Mouse (Mus musculus) neural tube, embryonic 13.5 days (tissue): ENCODE measurements at regions not wholly inside any gene's neighbourhood (a gene's known extent, or its start where the extent isn't known, plus 50 kb on each side); places are given as distances from the start of the nearest gene placed in this dataset.

Experiments used
- ATAC-seq: fragments of 200-750 bp; cut with Nextera tagmentation; 2 replicates; pipeline ENCODE4 v1.8.0; 2017; ENCODE audit warnings: low read depth, mild to moderate bottlenecking, moderate TSS enrichment, moderate library complexity
- H3K27ac ChIP-seq: fragments of 300-500 bp; sonication (generic); replicated peaks from 2 replicates; pipeline ENCODE4 v1.5.1; 2015; ENCODE audit warnings: moderate library complexity, mild to moderate bottlenecking, inconsistent platforms
- H3K27me3 ChIP-seq: fragments of 300-500 bp; sonication (generic); 2 replicates; pipeline ENCODE4 v1.6.1; 2015; ENCODE audit warnings: mild to moderate bottlenecking, inconsistent platforms
- H3K36me3 ChIP-seq: fragments of 300-500 bp; sonication (generic); 2 replicates; pipeline ENCODE4 v1.6.1; 2015; ENCODE audit warnings: mild to moderate bottlenecking, inconsistent platforms
- H3K4me1 ChIP-seq: fragments of 300-500 bp; sonication (generic); replicated peaks from 2 replicates; pipeline ENCODE4 v1.6.1; 2015; ENCODE audit warnings: inconsistent platforms
- H3K4me2 ChIP-seq: fragments of 300-500 bp; sonication (generic); 2 replicates; pipeline ENCODE4 v1.6.1; 2015; ENCODE audit warnings: inconsistent platforms, mild to moderate bottlenecking, moderate library complexity
- H3K4me3 ChIP-seq: fragments of 300-500 bp; sonication (generic); 2 replicates; pipeline ENCODE4 v1.5.1; 2015; ENCODE audit warnings: mild to moderate bottlenecking, inconsistent platforms
- H3K9ac ChIP-seq: fragments of 300-500 bp; sonication (generic); 2 replicates; pipeline ENCODE4 v1.6.1; 2015; ENCODE audit warnings: moderate library complexity, mild to moderate bottlenecking, inconsistent platforms
- H3K9me3 ChIP-seq: fragments of 300-500 bp; sonication (generic); 2 replicates; pipeline ENCODE4 v1.6.1; 2016; ENCODE audit warnings: inconsistent platforms
- WGBS: fragments of 180-500 bp; shearing (Covaris S2); methylation state at CpG from one replicate; pipeline ENCODE4 v1.1.7; 2015; 5-methylcytosine and 5-hydroxymethylcytosine counted together

DNA sequence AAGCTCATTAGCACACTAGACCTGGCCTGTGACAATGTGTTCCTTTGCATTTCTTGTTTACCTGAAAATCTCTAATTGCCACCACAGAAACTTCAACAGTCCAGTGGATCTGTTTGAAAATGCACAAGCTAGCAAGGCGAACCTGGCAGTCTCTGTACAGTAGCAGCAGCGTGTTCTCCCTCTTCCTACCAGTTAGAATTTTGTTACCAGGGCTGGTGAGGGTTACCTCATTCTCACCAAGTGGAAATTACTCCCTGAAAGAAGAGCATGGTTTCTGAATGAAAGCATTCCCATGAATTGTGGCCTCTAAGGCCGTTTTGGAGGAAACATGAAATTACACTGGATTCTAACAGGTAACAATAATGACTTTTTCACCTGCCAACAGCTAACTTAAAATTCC is 374.6 kb downstream of the Nr2f2 start:
- H3K9me3 ChIP-seq: no peaks in the 10 kb centered on the region
- H3K36me3 ChIP-seq: no peaks in the 10 kb centered on the region
- peak overlapping the region; percentile 60; the same call in 1 of the 2 replicates for H3K9ac ChIP-seq
- ATAC-seq: no peak
- peak overlapping the region; percentile 55 for H3K4me2 ChIP-seq
- peak overlapping the region; percentile 30; the same call in 1 of the 2 replicates for H3K4me3 ChIP-seq
- 18% methylated on average over 3 of the region's 3 CpGs for WGBS
- H3K4me1 ChIP-seq: peaks cover 16% of the 10 kb centered on the region
- no peak overlapping the region; the same call in 1 of the 2 replicates for H3K27ac ChIP-seq
- peaks cover 83% of the 10 kb centered on the region for H3K27me3 ChIP-seq

DNA sequence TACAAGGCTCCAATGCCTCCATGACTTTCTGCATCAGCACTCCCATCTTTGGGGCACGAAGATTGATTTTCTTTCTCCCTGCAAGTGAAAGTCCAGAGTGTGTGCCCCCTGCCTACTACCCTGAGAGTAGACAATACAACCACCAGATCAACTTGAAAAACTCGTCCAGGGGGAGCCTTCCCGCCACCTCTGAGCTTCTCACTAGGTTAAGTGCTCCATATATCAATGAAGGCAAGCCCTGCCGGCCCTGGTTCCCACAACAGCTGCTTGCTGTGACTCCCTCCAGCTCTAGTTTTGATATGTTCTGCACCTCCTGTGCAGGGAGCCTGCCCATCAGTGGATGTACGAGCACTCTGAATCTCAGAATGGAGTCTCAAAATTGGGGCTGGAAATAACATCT is 377.8 kb downstream of the Nr2f2 start:
- no peak overlapping the region for H3K9ac ChIP-seq
- no peak overlapping the region for H3K27ac ChIP-seq
- WGBS: 10% methylated on average over 5 of the region's 5 CpGs
- H3K9me3 ChIP-seq: no peaks in the 10 kb centered on the region
- H3K27me3 ChIP-seq: peaks cover 84% of the 10 kb centered on the region
- H3K4me2 ChIP-seq: no peak overlapping the region
- H3K4me3 ChIP-seq: no peak overlapping the region
- H3K4me1 ChIP-seq: peaks cover 16% of the 10 kb centered on the region
- no peaks in the 10 kb centered on the region for H3K36me3 ChIP-seq
- ATAC-seq: no peak

DNA sequence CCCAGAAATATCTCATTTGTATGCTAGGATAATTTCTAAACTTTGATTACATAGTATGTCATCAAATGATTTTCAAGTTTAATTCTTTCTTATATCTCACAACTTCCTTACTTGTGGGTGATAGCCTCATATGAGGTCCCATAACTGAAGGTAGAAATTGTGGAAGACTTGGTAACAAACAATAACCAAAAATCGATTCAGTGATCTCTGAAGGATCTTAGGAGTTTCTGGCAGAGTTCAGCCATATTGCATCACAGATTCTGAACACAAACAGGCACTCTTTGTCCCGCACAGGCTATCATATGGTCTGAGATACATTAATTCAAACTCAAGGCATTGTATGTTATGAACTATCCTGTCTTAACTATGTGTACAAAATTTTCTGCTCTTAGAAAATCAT is 385.2 kb downstream of the Nr2f2 start:
- no peaks in the 10 kb centered on the region for H3K9me3 ChIP-seq
- no peak overlapping the region for H3K4me3 ChIP-seq
- no peaks in the 10 kb centered on the region for H3K36me3 ChIP-seq
- no peak overlapping the region for H3K9ac ChIP-seq
- peaks cover 46% of the 10 kb centered on the region for H3K27me3 ChIP-seq
- no peak overlapping the region for H3K27ac ChIP-seq
- H3K4me1 ChIP-seq: no peaks in the 10 kb centered on the region
- no peak overlapping the region for H3K4me2 ChIP-seq
- WGBS: 81% methylated on average over 2 of the region's 2 CpGs
- ATAC-seq: no peak

DNA sequence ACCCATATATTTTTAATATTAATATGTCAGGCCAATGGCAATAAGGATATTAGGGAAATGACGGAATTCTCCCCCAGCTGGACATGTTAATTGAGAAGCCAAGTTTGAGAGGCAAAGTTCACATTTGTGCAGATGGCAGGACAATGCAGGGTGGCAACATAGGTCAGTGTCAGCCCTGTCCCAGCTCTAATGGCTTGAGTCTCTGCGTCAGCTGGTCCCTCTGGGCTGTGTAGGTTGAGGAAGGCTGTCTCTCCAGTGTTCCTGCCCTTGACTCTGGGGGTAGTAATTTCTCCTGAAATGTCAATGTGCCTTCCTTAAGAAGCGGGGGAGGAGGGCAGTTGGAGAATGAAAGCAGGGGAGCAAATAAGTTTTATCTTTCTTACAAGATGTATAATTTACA is 390.2 kb downstream of the Nr2f2 start:
- H3K4me2 ChIP-seq: no peak overlapping the region
- WGBS: 53% methylated on average over 3 of the region's 3 CpGs
- no peaks in the 10 kb centered on the region for H3K9me3 ChIP-seq
- H3K4me1 ChIP-seq: no peaks in the 10 kb centered on the region
- no peak overlapping the region for H3K9ac ChIP-seq
- ATAC-seq: no peak
- H3K36me3 ChIP-seq: no peaks in the 10 kb centered on the region
- H3K27ac ChIP-seq: no peak overlapping the region
- H3K4me3 ChIP-seq: no peak overlapping the region
- H3K27me3 ChIP-seq: peaks cover 20% of the 10 kb centered on the region

DNA sequence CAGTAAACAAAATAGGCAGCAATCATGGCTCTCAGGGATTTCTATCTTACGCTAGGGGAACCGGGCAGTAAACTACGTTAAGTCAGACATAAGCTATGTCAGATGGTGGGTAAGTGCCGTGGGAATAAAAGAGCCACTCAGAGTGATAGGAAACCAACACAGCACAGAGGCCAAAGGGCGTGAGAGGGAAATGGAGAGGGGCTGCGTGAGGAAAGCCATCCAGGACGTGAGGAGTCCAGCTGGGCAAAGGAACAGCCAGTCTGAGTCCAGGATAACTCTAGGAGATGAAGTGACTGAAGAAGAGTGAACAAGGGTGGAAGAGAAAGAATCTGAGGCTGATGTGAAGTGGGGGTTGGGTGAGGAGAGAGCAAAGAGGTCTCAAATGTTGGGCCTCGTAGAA is 402.5 kb downstream of the Nr2f2 start:
- Histone ChIP-seq H3K9me3 (no peaks in the 10 kb centered on the region), H3K36me3 (no peaks in the 10 kb centered on the region), H3K27me3 (peaks cover 58% of the 10 kb centered on the region), H3K4me2 (no peak overlapping the region), H3K27ac (no peak overlapping the region), H3K4me3 (no peak overlapping the region), H3K4me1 (no peaks in the 10 kb centered on the region), H3K9ac (no peak overlapping the region)
- ATAC-seq: no peak
- WGBS: 67% methylated on average over 8 of the region's 8 CpGs

DNA sequence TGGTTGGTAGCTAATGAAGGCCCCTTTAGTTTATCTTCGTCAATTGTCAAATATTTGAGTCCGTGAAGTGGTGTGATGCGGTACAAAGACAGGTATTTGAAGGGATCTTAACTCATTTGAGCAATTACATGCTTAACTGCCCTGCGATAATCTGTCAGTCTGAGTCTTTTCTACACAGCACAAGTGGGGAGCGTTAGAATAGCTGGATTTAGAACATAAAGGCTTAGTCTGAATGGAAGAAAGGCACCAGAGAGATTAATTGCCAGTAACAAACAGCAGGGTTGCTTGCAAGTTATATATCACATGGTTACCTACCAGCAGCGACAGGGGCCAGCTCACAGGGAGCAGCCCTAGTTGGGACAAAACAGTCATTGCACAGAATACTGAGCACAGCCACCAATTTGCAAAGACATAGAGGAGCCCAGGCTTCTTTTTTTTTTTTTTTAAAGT is 416.3 kb downstream of the Nr2f2 start:
- H3K9ac ChIP-seq: no peak overlapping the region
- H3K4me1 ChIP-seq: peaks cover 10% of the 10 kb centered on the region
- ATAC-seq: peak; percentile 88
- peaks cover 93% of the 10 kb centered on the region for H3K27me3 ChIP-seq
- H3K4me2 ChIP-seq: peak overlapping the region; percentile 3; the same call in 1 of the 2 replicates
- H3K9me3 ChIP-seq: no peaks in the 10 kb centered on the region
- no peak overlapping the region for H3K4me3 ChIP-seq
- no peaks in the 10 kb centered on the region for H3K36me3 ChIP-seq
- H3K27ac ChIP-seq: no peak overlapping the region
- WGBS: 9% methylated on average over 6 of the region's 6 CpGs

DNA sequence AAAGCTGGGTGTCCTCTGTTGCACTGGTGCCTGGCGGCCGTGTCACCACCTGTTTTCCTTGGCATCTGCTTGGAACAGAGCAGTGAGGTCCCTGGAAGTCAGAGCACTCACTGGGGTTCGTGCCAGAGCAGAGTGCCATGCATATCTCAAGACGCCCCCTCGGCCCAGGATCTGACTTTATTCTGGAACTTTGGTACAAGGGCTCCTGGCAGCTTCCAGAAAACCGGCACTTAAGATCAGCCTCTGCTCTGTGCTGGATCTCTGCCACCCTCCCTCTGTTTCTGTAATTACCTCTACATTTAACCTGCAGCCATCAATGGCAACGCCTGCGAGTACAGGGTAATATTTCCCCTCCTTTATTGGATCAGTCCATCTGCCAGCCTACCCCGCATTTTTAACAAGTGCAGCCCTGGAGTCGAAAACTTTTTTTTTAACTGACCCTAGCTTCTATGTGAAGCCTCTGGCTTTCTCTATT is 416.9 kb downstream of the Nr2f2 start:
- peaks cover 91% of the 10 kb centered on the region for H3K27me3 ChIP-seq

DNA sequence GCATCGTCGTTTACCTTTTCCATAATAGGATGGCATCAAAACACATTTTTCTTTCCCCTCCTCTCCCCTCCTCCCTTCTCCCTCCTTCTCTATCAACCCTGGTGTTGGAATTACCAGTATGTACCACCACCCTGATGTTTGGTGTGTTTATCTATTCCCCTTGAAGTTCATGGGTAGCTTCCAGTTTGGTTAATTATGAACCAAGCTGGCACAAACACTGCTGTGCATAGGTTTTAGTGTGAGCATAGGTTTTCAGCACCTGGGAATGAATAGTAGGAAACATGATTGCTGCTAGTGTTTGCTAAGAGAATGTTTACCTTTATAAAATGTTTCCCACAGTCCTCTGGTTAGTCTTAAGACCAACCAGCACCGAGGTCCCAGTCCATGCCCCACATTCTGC is 420.1 kb downstream of the Nr2f2 start:
- no peak overlapping the region for H3K4me3 ChIP-seq
- no peaks in the 10 kb centered on the region for H3K9me3 ChIP-seq
- H3K27me3 ChIP-seq: peaks cover 86% of the 10 kb centered on the region
- WGBS: 91% methylated on average over 3 of the region's 3 CpGs
- H3K4me2 ChIP-seq: no peak overlapping the region
- no peaks in the 10 kb centered on the region for H3K36me3 ChIP-seq
- peaks cover 10% of the 10 kb centered on the region for H3K4me1 ChIP-seq
- no peak for ATAC-seq
- H3K9ac ChIP-seq: no peak overlapping the region
- H3K27ac ChIP-seq: no peak overlapping the region

More for the DNA sequence above, 416.9 kb downstream of the Nr2f2 start:
- ATAC-seq: peak; percentile 67
- peak overlapping the region; percentile 3; the same call in 1 of the 2 replicates for H3K4me2 ChIP-seq
- no peaks in the 10 kb centered on the region for H3K36me3 ChIP-seq
- H3K27ac ChIP-seq: no peak overlapping the region
- no peak overlapping the region for H3K9ac ChIP-seq
- peaks cover 10% of the 10 kb centered on the region for H3K4me1 ChIP-seq
- WGBS: 20% methylated on average over 10 of the region's 10 CpGs
- H3K4me3 ChIP-seq: no peak overlapping the region
- H3K9me3 ChIP-seq: no peaks in the 10 kb centered on the region

DNA sequence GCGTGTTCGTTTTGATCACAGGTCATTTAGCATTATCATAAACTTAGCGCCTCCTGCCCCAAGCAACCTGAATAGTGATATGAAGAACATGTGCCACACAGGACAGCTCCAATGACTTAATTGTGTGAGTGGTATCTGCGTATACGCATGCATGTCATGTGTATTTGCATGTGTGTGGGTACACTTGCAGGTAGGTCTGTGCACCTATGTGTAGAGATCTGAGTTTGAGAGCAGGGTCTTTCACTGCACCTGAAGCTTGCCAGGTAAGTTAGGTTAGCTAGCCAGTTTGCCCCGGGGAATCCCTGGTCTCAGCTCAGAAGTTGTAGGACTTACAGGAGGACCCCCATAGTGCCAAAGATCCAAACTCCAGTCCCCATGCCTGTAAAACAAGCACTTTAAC is 424.7 kb downstream of the Nr2f2 start:
- Histone ChIP-seq H3K4me1 (no peaks in the 10 kb centered on the region), H3K27me3 (peaks cover 70% of the 10 kb centered on the region), H3K9me3 (no peaks in the 10 kb centered on the region), H3K9ac (no peak overlapping the region), H3K4me2 (no peak overlapping the region), H3K4me3 (no peak overlapping the region), H3K36me3 (no peaks in the 10 kb centered on the region), H3K27ac (no peak overlapping the region)
- ATAC-seq: no peak
- WGBS: 93% methylated on average over 6 of the region's 6 CpGs

DNA sequence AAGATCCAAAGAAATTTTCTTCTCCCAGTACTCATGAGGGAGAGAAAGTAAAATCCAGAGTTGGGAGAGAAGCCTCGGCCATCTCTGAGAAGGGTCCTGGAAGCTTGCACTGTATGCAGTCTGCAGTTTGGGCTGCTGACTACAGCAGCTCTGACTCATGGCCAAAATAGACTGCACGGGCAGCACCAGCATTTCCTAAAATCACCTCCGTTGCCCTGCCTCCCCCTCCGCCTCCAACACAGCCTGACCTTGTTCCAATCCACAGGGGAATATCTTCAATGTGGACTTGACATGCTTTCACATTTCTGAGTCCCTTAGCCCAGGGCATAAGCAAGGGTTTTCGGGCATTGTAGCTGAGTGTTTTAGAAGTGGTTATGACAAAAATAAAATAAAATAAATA is 441.3 kb downstream of the Nr2f2 start:
- Histone ChIP-seq H3K36me3 (no peaks in the 10 kb centered on the region), H3K27me3 (no peaks in the 10 kb centered on the region), H3K4me2 (no peak overlapping the region), H3K27ac (no peak overlapping the region), H3K4me1 (no peaks in the 10 kb centered on the region), H3K9ac (no peak overlapping the region), H3K9me3 (peaks cover 4% of the 10 kb centered on the region; the same call in 1 of the 2 replicates), H3K4me3 (no peak overlapping the region)
- 81% methylated on average over 5 of the region's 5 CpGs for WGBS
- no peak for ATAC-seq

DNA sequence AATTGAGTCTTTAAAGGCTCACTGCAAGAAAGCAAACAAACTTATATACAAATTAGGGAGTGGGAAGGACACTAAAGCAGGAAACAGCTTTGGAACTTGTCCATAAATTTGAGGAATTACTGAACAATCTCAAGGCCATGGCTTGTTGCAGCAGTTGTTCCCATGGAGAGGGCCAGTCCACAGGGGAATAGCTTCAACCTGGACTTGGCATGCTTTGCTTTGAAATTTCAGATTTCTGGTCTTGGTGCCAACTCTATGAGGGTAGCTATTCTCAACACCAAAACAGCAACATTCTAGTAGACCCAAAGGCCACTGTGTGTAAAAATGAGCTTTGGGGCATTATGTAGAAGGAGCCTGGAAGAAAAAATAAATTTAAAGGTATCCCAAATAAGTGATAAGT is 442.0 kb downstream of the Nr2f2 start:
- ATAC-seq: no peak
- Histone ChIP-seq H3K9ac (no peak overlapping the region), H3K4me3 (no peak overlapping the region), H3K36me3 (no peaks in the 10 kb centered on the region), H3K4me2 (no peak overlapping the region), H3K27ac (no peak overlapping the region), H3K27me3 (no peaks in the 10 kb centered on the region), H3K9me3 (peaks cover 4% of the 10 kb centered on the region; the same call in 1 of the 2 replicates), H3K4me1 (no peaks in the 10 kb centered on the region)

DNA sequence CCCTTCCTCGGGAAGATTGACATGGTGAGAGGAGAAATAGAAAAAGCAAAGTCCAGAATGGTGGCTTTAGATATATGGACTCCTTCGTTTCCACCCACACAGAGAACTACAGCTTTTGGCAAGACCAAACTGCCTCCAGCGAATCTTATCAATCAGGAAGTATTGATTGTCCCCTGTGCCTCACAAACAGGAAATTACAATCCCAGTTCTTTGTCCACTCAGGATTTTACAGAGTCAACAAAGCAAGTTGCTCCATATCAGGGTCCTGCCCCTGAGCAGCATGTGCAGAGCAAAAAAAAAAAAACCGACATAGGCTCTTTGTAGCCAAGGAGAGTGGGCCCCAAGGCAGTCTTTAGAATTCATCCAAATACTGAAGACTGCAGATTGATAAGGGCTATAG is 454.8 kb downstream of the Nr2f2 start:
- H3K9me3 ChIP-seq: no peaks in the 10 kb centered on the region
- H3K4me2 ChIP-seq: no peak overlapping the region
- no peaks in the 10 kb centered on the region for H3K4me1 ChIP-seq
- no peak overlapping the region for H3K4me3 ChIP-seq
- no peak overlapping the region for H3K9ac ChIP-seq
- WGBS: 87% methylated on average over 4 of the region's 4 CpGs
- no peak for ATAC-seq
- no peak overlapping the region for H3K27ac ChIP-seq
- no peaks in the 10 kb centered on the region for H3K27me3 ChIP-seq
- H3K36me3 ChIP-seq: no peaks in the 10 kb centered on the region

DNA sequence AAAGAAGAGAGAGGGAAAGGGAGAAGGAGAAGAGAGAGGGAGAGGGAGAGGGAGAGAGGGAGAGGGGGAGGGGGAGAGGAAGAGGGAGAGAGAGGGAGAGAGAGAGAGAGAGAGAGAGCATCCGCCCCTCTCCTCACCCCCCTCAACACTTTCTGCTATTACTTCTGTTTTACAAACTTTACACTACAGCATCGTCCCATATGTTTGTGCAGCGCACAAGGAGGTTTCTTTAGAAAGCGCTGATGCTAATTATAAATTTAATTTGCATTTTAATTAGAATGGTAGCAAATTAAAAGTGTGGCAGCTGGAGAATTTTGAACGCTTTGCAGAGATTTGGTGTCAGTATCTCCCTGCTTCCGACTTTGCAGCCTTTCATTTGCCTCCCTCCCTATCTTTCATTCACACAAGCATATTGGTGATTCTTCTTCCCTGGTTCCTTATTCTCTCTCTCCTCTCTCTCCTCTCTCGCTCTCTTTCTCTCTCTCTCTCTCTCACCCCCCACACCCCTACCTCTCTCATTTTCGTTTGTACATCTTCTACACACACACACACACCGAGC is 476.0 kb downstream of the Nr2f2 start:
- Histone ChIP-seq H3K4me2 (no peak overlapping the region), H3K27ac (no peak overlapping the region), H3K9me3 (no peaks in the 10 kb centered on the region), H3K36me3 (no peaks in the 10 kb centered on the region), H3K27me3 (no peaks in the 10 kb centered on the region), H3K4me3 (no peak overlapping the region), H3K9ac (no peak overlapping the region), H3K4me1 (no peaks in the 10 kb centered on the region)
- WGBS: 57% methylated on average over 9 of the region's 9 CpGs
- ATAC-seq: no peak; the same call in 1 of the 2 replicates
